Mouse (Mus musculus): ENCODE measurements around the gene Hdac4.

The Hdac4 gene

GRCm38 (mm10) chr1:92022009-92022408 is 173.5 kb downstream of the Hdac4 start:
- no peak for DNase-seq (ENCODE audit: low spot score)

- no peak for DNase-seq (ENCODE audit: low spot score)
Observed at GRCm38 (mm10) chr1:92015938-92016672, 179.4 kb downstream of the Hdac4 start.

GRCm38 (mm10) chr1:92015252-92015651 is 180.2 kb downstream of the Hdac4 start:
- DNase-seq (ENCODE audit: low spot score), result no peak

- no peak for DNase-seq (ENCODE audit: low spot score)
Observed at GRCm38 (mm10) chr1:92014496-92014895, 181.0 kb downstream of the Hdac4 start.

GRCm38 (mm10) chr1:92006666-92007065 is 188.8 kb downstream of the Hdac4 start:
- no peak for DNase-seq (ENCODE audit: low spot score)

GRCm38 (mm10) chr1:92005617-92005940 is 189.9 kb downstream of the Hdac4 start:
- DNase-seq (ENCODE audit: low spot score), result no peak

GRCm38 (mm10) chr1:92004906-92005616 is 190.4 kb downstream of the Hdac4 start:
- DNase-seq (ENCODE audit: low spot score), result no peak

GRCm38 (mm10) chr1:92004122-92004521 is 191.4 kb downstream of the Hdac4 start:
- DNase-seq (ENCODE audit: low spot score), result no peak

- DNase-seq (ENCODE audit: low spot score), result no peak
Observed at GRCm38 (mm10) chr1:92000226-92000625, 195.3 kb downstream of the Hdac4 start.

GRCm38 (mm10) chr1:91993658-91994165 is 201.8 kb downstream of the Hdac4 start:
- no peak for DNase-seq (ENCODE audit: low spot score)

GRCm38 (mm10) chr1:91992652-91993051 is 202.8 kb downstream of the Hdac4 start:
- no peak for DNase-seq (ENCODE audit: low spot score)

- DNase-seq (ENCODE audit: low spot score), result no peak
Observed at GRCm38 (mm10) chr1:91991597-91991996, 203.9 kb downstream of the Hdac4 start.

GRCm38 (mm10) chr1:91990852-91991251 is 204.6 kb downstream of the Hdac4 start:
- no peak for DNase-seq (ENCODE audit: low spot score)

GRCm38 (mm10) chr1:91988866-91989265 is 206.6 kb downstream of the Hdac4 start:
- DNase-seq (ENCODE audit: low spot score), result no peak

GRCm38 (mm10) chr1:91987431-91987830 is 208.1 kb downstream of the Hdac4 start:
- DNase-seq (ENCODE audit: low spot score), result no peak

GRCm38 (mm10) chr1:91985783-91986182 is 209.7 kb downstream of the Hdac4 start:
- no peak for DNase-seq (ENCODE audit: low spot score)

GRCm38 (mm10) chr1:91984507-91984906 is 211.0 kb downstream of the Hdac4 start:
- no peak for DNase-seq (ENCODE audit: low spot score)

GRCm38 (mm10) chr1:91981381-91981780 is 214.1 kb downstream of the Hdac4 start:
- no peak for DNase-seq (ENCODE audit: low spot score)

- DNase-seq (ENCODE audit: low spot score), result peak; percentile 53
Observed at GRCm38 (mm10) chr1:91978443-91978842, 217.1 kb downstream of the Hdac4 start.

- DNase-seq (ENCODE audit: low spot score), result peak; percentile 82
Observed at GRCm38 (mm10) chr1:91968710-91969379, 226.7 kb downstream of the Hdac4 start.

GRCm38 (mm10) chr1:91967041-91967440 is 228.5 kb downstream of the Hdac4 start:
- DNase-seq (ENCODE audit: low spot score), result no peak

- no peak for DNase-seq (ENCODE audit: low spot score)
Observed at GRCm38 (mm10) chr1:91964486-91965335, 230.8 kb downstream of the Hdac4 start.
